Mouse (Mus musculus): Measurements from ENCODE around the gene Clock. TPM values are rescaled to one million over a fixed set of nuclear protein-coding genes. Genes with fewer than 3 reads are reported as not detected.
A peak's percentile ranks its signal among the peaks of the same experiment; 100 is the strongest.

Gene Clock
- polyA plus RNA-seq, 1 experiment from 2014 or later = 13.4 TPM

- Histone ChIP-seq H3K27ac (ENCODE audit: poor library complexity, severe bottlenecking) (no peak overlapping the region), H3K4me2 (no peak overlapping the region), H3K9me3 (replicated peaks) (no peaks in the 10 kb centered on the region), H3K27me3 (replicated peaks) (no peaks in the 10 kb centered on the region), H3K4me3 (no peak overlapping the region), H3K4me1 (replicated peaks) (peaks cover 15% of the 10 kb centered on the region), H3K36me3 (no peaks in the 10 kb centered on the region), H3K9ac (no peak overlapping the region)
- ATAC-seq (ENCODE audit: insufficient number of reproducible peaks, low FRiP score) = no peak
- 92% methylated on average over 5 of the region's 5 CpGs for WGBS
Observed at GRCm38 (mm10) chr5:76179171-76179570, 125.4 kb downstream of the Clock start.

GRCm38 (mm10) chr5:76177664-76178063, 126.9 kb downstream of the Clock start:
- Histone ChIP-seq H3K27ac (ENCODE audit: poor library complexity, severe bottlenecking) (no peak overlapping the region), H3K4me2 (no peak overlapping the region), H3K9ac (no peak overlapping the region), H3K9me3 (replicated peaks) (no peaks in the 10 kb centered on the region), H3K4me1 (replicated peaks) (peaks cover 12% of the 10 kb centered on the region), H3K27me3 (replicated peaks) (no peaks in the 10 kb centered on the region), H3K4me3 (no peak overlapping the region), H3K36me3 (no peaks in the 10 kb centered on the region)
- no peak for ATAC-seq (ENCODE audit: insufficient number of reproducible peaks, low FRiP score)
- WGBS = 73% methylated on average over 7 of the region's 7 CpGs

- no peak overlapping the region for H3K9ac ChIP-seq
- peak; percentile 68; the same call in 1 of the 2 replicates for ATAC-seq (ENCODE audit: insufficient number of reproducible peaks, low FRiP score)
- H3K4me3 ChIP-seq = no peak overlapping the region
- H3K9me3 ChIP-seq (replicated peaks) = no peaks in the 10 kb centered on the region
- H3K4me2 ChIP-seq = 0 out of 2 replicates have a peak overlapping the region, but pooled peaks have one; percentile 25
- WGBS = 61% methylated on average over 11 of the region's 11 CpGs
- peak overlapping the region; percentile 45; the same call in 1 of the 2 replicates for H3K27ac ChIP-seq (ENCODE audit: poor library complexity, severe bottlenecking)
- H3K36me3 ChIP-seq = no peaks in the 10 kb centered on the region
- no peaks in the 10 kb centered on the region for H3K27me3 ChIP-seq (replicated peaks)
- H3K4me1 ChIP-seq (replicated peaks) = 0 out of 2 replicates have a peak, but pooled peaks cover 7% of the 10 kb centered on the region
Observed at GRCm38 (mm10) chr5:76176841-76177240, 127.8 kb downstream of the Clock start.

- H3K4me3 ChIP-seq = no peak overlapping the region
- peak overlapping the region; percentile 25; the same call in 1 of the 2 replicates for H3K4me2 ChIP-seq
- H3K4me1 ChIP-seq (replicated peaks) = 0 out of 2 replicates have a peak, but pooled peaks cover 7% of the 10 kb centered on the region
- H3K36me3 ChIP-seq = no peaks in the 10 kb centered on the region
- no peaks in the 10 kb centered on the region for H3K27me3 ChIP-seq (replicated peaks)
- no peaks in the 10 kb centered on the region for H3K9me3 ChIP-seq (replicated peaks)
- 34% methylated on average over 3 of the region's 3 CpGs for WGBS
- no peak for ATAC-seq (ENCODE audit: insufficient number of reproducible peaks, low FRiP score)
- no peak overlapping the region for H3K9ac ChIP-seq
- H3K27ac ChIP-seq (ENCODE audit: poor library complexity, severe bottlenecking) = peak overlapping the region; percentile 45; the same call in 1 of the 2 replicates
Observed at GRCm38 (mm10) chr5:76176411-76176810, 128.2 kb downstream of the Clock start.

- 0 out of 2 replicates have a peak, but pooled peaks cover 7% of the 10 kb centered on the region for H3K4me1 ChIP-seq (replicated peaks)
- 85% methylated on average over 4 of the region's 4 CpGs for WGBS
- ATAC-seq (ENCODE audit: insufficient number of reproducible peaks, low FRiP score) = no peak
- no peaks in the 10 kb centered on the region for H3K36me3 ChIP-seq
- no peak overlapping the region for H3K9ac ChIP-seq
- H3K27me3 ChIP-seq (replicated peaks) = no peaks in the 10 kb centered on the region
- no peak overlapping the region for H3K4me3 ChIP-seq
- no peak overlapping the region for H3K4me2 ChIP-seq
- H3K9me3 ChIP-seq (replicated peaks) = no peaks in the 10 kb centered on the region
- H3K27ac ChIP-seq (ENCODE audit: poor library complexity, severe bottlenecking) = no peak overlapping the region
Observed at GRCm38 (mm10) chr5:76175051-76175450, 129.5 kb downstream of the Clock start.

GRCm38 (mm10) chr5:76171039-76171438, 133.6 kb downstream of the Clock start:
- Histone ChIP-seq H3K36me3 (no peaks in the 10 kb centered on the region), H3K4me2 (no peak overlapping the region), H3K4me1 (replicated peaks) (no peaks in the 10 kb centered on the region), H3K27ac (ENCODE audit: poor library complexity, severe bottlenecking) (no peak overlapping the region), H3K9me3 (replicated peaks) (peaks cover 3% of the 10 kb centered on the region; the same call in 1 of the 2 replicates), H3K27me3 (replicated peaks) (no peaks in the 10 kb centered on the region), H3K4me3 (no peak overlapping the region), H3K9ac (no peak overlapping the region)
- no peak for ATAC-seq (ENCODE audit: insufficient number of reproducible peaks, low FRiP score)

GRCm38 (mm10) chr5:76170522-76170921, 134.1 kb downstream of the Clock start:
- Histone ChIP-seq H3K9ac (no peak overlapping the region), H3K9me3 (replicated peaks) (peaks cover 3% of the 10 kb centered on the region; the same call in 1 of the 2 replicates), H3K27me3 (replicated peaks) (no peaks in the 10 kb centered on the region), H3K4me1 (replicated peaks) (no peaks in the 10 kb centered on the region), H3K4me3 (no peak overlapping the region), H3K4me2 (no peak overlapping the region), H3K36me3 (no peaks in the 10 kb centered on the region), H3K27ac (ENCODE audit: poor library complexity, severe bottlenecking) (no peak overlapping the region)
- ATAC-seq (ENCODE audit: insufficient number of reproducible peaks, low FRiP score) = no peak
- WGBS = 75% methylated on average over 4 of the region's 4 CpGs

- H3K4me2 ChIP-seq = no peak overlapping the region
- ATAC-seq (ENCODE audit: insufficient number of reproducible peaks, low FRiP score) = no peak
- H3K27ac ChIP-seq (ENCODE audit: poor library complexity, severe bottlenecking) = no peak overlapping the region
- WGBS = 70% methylated on average over 7 of the region's 7 CpGs
- H3K4me3 ChIP-seq = no peak overlapping the region
- H3K9me3 ChIP-seq (replicated peaks) = peaks cover 3% of the 10 kb centered on the region; the same call in 1 of the 2 replicates
- no peaks in the 10 kb centered on the region for H3K27me3 ChIP-seq (replicated peaks)
- peaks cover 6% of the 10 kb centered on the region; the same call in 1 of the 2 replicates for H3K4me1 ChIP-seq (replicated peaks)
- no peak overlapping the region for H3K9ac ChIP-seq
- H3K36me3 ChIP-seq = no peaks in the 10 kb centered on the region
Observed at GRCm38 (mm10) chr5:76164827-76165226, 139.8 kb downstream of the Clock start.

- Histone ChIP-seq H3K4me3 (no peak overlapping the region), H3K9ac (no peak overlapping the region), H3K36me3 (no peaks in the 10 kb centered on the region), H3K27me3 (replicated peaks) (no peaks in the 10 kb centered on the region), H3K27ac (ENCODE audit: poor library complexity, severe bottlenecking) (no peak overlapping the region), H3K4me1 (replicated peaks) (peaks cover 12% of the 10 kb centered on the region; the same call in 1 of the 2 replicates), H3K4me2 (no peak overlapping the region), H3K9me3 (replicated peaks) (peaks cover 3% of the 10 kb centered on the region; the same call in 1 of the 2 replicates)
- no peak for ATAC-seq (ENCODE audit: insufficient number of reproducible peaks, low FRiP score)
- 65% methylated on average over 4 of the region's 4 CpGs for WGBS
Observed at GRCm38 (mm10) chr5:76163828-76164390, 140.7 kb downstream of the Clock start.

GRCm38 (mm10) chr5:76162926-76163325, 141.7 kb downstream of the Clock start:
- H3K9me3 ChIP-seq (replicated peaks) = peaks cover 3% of the 10 kb centered on the region; the same call in 1 of the 2 replicates
- no peak overlapping the region for H3K4me2 ChIP-seq
- peaks cover 12% of the 10 kb centered on the region; the same call in 1 of the 2 replicates for H3K4me1 ChIP-seq (replicated peaks)
- no peaks in the 10 kb centered on the region for H3K27me3 ChIP-seq (replicated peaks)
- no peak for ATAC-seq (ENCODE audit: insufficient number of reproducible peaks, low FRiP score)
- H3K9ac ChIP-seq = no peak overlapping the region
- no peak overlapping the region for H3K4me3 ChIP-seq
- no peak overlapping the region for H3K27ac ChIP-seq (ENCODE audit: poor library complexity, severe bottlenecking)
- 77% methylated on average over 5 of the region's 5 CpGs for WGBS
- no peaks in the 10 kb centered on the region for H3K36me3 ChIP-seq

GRCm38 (mm10) chr5:76161491-76161890, 143.1 kb downstream of the Clock start:
- 77% methylated on average over 6 of the region's 6 CpGs for WGBS
- Histone ChIP-seq H3K36me3 (peaks cover 4% of the 10 kb centered on the region; the same call in 1 of the 2 replicates), H3K9ac (no peak overlapping the region), H3K4me3 (no peak overlapping the region), H3K4me1 (replicated peaks) (peaks cover 12% of the 10 kb centered on the region; the same call in 1 of the 2 replicates), H3K9me3 (replicated peaks) (no peaks in the 10 kb centered on the region), H3K27me3 (replicated peaks) (no peaks in the 10 kb centered on the region), H3K27ac (ENCODE audit: poor library complexity, severe bottlenecking) (no peak overlapping the region), H3K4me2 (no peak overlapping the region)
- ATAC-seq (ENCODE audit: insufficient number of reproducible peaks, low FRiP score) = no peak
